Mouse (Mus musculus): ENCODE measurements around the gene Vhl.

The Vhl gene

DNA sequence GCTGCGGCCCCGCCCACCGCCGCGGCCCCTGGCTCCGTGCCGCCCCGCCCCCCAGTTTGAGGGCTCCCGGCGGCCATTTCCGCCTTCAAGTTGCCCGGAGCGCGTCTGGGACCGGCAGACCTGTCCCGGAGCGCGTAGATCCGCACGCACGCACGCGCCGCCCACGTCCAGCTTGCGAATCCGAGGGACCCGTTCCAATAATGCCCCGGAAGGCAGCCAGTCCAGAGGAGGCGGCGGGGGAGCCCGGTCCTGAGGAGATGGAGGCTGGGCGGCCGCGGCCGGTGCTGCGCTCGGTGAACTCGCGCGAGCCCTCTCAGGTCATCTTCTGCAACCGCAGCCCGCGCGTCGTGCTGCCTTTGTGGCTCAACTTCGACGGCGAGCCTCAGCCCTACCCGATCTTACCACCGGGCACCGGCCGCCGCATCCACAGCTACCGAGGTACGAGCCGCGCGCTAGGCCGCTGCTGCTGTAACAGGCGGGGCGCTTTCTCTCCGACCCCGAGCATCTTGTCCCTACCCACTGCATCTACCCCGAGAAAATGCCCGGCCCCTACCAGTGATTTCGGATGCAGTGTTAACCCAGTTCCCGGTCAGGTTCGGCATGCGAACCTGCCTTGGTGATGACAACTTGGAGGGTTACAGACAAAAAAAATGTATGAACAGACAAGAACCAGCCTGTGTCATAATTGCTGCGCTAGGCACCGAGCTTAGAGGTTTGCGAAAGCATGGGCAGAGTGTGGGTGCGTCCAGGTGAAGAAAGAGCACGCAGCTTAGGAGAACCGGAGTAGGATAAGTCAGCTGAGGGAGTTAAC lies at the start of gene Vhl:
TSS of gene Vhl (plus strand) at position 19 of the 811 bp plus-strand sequence.
- peak; percentile 82 for DNase-seq

DNA sequence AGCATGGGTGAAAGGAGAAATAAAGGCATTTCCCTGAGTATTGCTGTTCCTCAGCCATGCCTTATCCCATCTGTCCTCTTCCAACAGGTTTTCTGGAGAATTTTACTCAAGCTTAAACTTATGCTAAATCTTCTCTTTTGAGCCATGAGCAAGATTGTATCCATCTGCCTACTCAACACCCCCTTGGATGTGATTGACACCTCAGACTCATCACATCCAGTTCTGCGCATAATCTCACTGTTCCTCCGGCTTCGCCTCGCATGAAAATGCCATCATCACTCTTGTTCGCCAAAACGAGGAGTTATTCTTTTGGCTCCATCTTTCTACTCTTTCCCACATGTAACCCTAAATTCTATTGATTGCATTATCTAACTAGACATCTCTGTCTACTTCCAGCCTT lies 47.7 kb upstream of the Vhl start:
- DNase-seq: no peak

DNA sequence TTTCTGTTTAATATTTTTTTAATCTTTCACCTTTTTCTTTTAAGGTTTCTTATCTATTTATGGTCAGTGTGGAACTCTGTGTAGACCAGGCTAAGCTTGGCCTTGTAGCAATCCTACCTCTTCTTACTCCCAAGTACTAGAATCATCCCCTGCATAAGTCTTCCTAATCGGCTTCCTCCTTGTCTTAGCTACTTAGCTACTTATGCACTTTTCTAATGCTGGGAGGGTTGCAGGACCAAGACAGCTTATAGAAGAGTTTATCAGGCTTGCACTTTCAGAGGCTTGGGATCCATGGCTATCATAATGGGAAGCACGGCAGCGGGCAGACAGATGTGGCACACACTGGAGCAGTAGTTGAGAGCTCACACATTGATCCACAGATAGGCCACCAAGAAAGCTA lies 44.5 kb upstream of the Vhl start:
- DNase-seq: no peak

DNA sequence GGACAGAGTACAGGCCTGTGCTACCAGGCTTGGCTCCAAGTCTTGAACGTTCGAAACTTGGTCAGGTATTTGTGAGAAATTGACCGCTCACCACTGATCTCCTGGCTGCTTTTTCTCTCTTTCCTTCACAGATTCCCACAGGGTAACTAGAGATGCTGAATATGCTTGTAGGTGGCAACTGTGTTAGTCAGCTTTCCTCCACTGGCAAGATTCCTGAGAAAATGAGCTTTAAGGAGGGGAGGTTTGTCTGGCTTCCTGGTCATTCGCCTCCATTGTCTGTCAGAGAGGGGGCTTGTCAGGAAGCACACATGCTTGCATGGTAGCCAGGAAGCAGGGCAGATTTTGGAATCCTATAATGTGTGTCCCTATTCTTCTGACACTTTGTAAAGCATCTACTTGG lies 40.7 kb upstream of the Vhl start:
- no peak for DNase-seq

DNA sequence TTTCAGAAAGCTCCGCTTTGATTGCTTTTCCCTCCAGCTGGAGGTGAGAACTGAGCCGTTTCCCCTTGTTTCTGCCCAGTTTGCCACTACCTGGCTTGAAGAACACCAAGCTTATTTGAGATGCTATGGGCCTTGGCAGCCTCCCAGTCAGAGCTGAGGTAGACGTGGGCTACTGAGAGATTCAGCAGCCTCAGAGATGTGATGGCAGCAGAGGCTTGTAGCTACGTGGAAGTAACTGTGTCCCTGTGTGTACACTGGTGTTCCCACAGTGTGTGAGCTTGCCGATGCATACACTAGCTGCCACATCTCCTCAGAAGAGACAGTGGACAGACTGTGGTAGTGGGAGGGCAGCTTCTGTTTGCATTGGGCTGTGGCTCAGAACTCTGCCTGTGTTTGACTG lies 38.7 kb upstream of the Vhl start:
- DNase-seq: no peak

DNA sequence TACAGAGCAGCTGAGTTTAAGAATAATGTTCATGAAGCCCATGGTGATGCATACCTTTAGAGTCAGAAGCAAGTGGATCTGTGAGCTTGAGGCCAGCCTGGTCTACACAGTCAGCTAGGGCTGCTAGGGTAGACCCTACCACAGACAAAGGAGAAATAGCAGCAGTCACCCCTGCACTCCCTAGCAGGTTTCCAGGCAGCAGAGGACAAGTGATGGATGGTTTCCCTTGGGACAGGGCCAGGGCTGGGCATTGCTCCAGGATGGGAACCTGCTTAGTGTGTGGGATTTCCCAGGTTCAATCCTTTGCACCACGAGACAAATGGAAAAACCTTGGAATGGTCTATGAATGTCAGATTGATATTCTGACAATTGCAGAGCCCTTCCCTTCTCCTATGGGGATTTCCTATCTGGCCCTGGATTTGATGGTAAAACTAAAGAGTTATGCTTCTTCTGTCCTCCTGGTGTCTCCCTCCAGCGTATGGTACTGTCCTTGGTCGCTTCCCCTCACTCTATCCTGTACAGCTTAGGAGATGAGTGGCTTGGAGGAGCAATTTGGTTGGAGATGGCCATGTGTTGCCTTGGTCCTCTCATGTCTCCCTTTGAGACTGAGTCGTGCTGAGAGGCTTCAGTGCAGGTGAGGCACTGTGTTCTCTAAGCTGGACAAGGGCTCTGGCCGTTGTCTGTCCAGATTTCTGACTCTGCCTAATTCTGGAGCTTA lies 37.1 kb upstream of the Vhl start:
- no peak for DNase-seq

DNA sequence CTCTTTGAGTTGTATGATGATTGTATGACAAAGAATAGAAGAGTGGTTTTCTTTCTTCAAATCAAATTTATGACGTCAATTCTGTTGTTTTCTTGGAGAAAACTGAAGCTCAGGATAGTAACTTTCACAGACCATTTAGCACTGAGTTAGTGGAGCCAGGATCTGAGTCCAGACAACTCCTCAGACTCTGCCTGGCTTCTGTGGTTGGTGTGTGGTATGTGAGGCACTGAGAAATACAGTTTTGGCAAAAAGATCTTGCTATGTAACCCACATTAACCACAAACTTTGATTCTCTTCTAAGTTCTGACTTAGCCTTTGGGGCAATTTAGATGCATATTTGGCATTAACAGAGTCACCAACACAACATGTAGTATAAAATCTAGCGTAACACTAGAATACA lies 31.1 kb upstream of the Vhl start:
- DNase-seq: no peak

DNA sequence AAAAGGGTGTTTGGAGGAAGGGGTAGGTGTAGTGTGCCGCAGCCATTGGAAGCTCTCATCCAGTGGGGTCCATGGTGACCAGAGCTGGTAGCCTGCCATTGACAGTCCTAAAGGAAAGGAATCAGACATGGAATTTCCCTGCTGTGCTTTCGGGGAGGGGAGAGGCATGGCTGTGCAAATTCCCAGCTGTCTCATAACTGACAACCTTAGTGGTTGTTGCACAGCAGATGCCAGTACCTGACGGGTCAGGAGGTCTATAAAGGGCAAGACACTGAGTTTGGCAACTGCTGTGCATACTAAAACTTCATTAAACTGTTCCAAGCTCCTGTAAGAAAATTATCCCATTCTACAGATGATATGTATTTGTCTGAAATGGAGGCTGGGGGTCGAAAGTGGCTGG lies 25.8 kb upstream of the Vhl start:
- no peak for DNase-seq

DNA sequence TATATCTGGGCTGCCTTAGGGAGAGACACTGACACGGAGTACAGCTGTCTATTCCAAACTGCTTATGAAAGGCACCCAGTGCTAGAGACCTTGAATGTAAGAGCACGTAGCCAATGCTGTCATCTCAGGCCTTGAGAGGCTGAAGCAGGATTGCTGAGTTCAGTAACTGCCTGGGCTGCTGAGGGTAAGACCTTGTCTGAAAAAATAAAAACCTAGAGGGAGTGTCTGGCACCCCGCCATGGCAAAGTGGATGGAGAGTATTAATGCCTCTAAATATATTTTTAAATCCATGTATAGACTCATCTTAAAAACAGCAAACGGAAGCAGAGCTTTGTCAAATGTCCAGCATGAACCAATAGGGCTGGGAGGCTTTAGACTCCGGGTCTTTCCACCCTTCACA lies 23.9 kb upstream of the Vhl start:
- peak; percentile 22 for DNase-seq

DNA sequence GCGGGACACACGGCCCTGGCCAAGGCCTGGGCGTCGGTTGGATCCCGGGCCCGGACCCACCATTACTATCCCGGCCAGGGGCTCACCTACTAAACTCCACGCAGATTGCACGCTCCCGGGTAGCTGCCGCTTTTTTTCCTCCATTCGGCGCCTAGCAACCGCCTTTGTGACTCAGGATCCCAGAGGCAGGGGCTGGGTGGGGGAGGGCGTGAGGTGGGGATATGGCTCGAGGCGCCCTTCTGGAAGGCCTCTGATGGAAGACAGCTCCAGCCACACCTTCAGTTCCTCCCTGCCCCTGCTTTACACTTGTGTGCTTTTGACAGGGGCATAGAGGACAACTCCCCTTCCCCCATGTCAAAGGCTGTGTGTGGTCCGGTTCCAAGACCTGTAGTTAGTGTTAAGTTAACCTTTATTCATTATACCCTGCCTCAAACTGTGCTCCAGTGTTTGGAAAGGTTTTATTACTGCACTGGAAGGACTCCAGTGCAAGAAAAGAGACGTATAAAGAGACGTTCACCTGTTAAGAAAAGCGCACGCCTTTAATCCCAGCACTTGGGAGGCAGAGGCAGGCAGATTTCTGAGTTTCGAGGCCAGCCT lies 23.1 kb upstream of the Vhl start, which contains the start of gene Fancd2os:
TSS of gene Fancd2os (minus strand) at position 173 of the 597 bp plus-strand sequence.
- DNase-seq: no peak

DNA sequence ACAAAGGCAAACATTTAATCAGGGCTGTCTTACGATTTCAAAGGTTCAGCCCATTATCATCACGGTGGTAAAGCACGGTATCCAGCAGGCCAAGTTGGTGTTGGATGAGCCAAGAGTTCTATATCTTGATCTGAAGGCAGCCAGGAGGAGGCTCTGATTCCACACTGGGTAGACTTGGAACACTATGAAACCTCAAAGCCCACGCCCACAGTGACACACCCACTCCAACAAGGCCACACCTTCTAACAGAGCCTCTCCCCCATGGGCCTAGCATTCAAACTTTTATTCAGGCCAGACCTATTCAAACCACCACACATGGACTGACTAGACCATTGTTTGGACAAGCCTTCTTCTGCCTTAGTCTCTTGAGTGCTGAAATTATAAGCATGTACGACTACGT lies 20.9 kb upstream of the Vhl start:
- DNase-seq: no peak

DNA sequence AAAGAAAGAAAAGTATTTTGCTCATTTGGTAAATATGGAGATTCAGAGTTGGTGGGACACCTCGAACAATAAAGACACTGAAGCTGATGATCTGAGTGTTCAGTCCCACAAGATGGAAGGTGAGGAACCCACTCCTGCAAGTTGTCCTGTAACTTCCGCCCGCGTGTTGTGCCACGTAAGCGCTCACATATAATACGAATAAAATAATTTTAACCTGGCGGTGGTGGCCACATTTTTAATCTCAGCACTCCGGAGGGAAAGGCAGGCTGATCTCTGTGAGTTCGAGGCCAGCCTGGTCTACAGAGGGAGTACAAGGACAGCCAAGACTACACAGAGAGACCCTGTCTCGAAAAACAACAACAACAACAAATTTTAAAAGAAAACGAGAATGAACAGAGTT lies 19.8 kb upstream of the Vhl start:
- no peak for DNase-seq

DNA sequence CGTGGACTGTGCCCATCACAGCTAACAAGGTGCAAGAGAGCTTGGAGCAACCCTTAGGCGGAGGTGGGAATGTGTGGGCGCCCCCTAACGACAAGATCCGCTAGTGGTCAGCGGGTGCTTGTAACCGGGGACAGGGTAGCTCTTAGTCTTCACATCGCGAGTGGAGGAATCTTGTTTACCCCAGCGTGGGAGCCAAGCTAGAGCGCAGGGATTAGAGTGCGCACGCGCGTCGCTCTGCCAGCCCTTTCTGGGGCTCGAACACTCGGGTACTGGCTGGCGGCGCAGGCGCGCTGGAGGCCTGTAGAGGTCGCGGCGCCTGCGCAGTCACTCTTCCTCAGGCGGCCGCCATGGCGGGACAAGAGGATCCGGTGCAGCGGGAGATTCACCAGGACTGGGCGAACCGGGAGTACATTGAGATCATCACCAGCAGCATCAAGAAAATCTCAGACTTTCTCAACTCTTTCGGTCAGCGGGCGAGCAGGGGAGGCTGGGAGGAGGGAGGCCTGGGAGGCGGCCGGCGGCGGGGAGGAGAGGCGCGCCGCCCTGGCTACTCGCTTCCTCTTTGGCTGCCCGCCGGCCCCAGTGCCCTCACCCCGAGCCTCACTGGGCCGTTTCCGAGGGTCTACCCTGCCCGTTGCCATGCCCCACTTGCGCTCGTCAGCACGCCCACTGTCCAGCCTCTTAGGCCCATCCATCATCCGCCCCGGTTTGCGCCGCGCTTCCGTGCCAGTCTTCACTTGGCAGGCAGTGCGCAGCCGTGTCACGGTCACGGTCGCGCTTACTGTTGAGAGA lies 19.1 kb upstream of the Vhl start, which contains the start of gene Brk1:
TSS of gene Brk1 (plus strand) at position 341 of the 792 bp plus-strand sequence.
- peak; percentile 94 for DNase-seq

DNA sequence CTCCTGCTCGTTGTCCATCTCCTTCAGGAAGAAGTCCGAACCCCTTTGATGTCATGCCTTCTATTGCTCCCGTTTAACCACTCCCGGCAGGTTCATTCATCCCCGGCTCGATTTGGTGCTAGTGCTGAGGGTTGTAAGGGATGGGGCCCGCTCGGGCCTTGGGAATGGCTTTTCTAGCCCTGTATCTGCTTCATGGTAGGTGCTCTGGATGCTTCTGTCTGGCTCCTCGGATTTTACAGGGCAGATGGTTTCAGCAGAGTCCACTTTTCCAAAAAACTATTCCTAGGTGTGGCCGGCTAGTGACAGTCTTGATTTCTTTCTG lies 18.6 kb upstream of the Vhl start:
- no peak for DNase-seq

DNA sequence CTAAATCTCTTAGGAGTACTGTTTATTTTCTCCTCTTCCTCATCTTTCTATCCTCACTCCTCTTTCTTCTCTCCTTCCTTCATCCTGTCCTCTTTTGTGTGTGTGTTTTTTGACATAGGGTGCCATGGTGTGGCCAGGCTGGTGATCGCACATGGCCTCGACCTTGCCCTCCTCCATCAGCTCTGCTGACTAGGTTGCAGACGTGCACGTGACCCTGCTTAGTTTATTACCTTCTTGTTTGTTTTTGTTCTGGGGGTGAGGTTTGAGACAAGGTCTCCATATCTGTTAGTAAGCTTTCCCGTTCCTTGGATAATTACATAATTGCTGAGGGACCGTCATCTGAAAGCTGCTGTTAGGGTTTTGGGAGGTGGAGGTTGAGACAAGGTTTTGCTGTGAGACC lies 14.9 kb upstream of the Vhl start:
- DNase-seq: no peak

DNA sequence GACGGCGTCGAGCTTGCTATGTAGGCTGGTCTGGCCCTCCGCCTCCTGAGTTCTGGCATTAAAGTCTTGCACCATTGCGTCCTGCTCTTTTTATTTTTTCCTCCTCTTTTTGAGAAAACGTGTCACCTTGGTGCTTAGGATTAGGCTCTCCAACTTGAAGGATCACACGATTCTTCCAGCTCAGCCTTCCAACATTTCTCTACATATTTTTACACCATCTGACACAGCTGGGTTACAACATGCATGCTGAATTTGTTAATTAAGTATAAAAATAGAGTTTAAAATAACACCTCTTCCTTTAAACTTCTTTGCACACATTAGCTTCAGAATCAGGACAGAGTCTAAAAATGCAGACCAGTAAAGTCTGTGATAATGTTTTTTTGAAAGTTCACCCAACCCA lies 14.5 kb upstream of the Vhl start:
- no peak for DNase-seq

DNA sequence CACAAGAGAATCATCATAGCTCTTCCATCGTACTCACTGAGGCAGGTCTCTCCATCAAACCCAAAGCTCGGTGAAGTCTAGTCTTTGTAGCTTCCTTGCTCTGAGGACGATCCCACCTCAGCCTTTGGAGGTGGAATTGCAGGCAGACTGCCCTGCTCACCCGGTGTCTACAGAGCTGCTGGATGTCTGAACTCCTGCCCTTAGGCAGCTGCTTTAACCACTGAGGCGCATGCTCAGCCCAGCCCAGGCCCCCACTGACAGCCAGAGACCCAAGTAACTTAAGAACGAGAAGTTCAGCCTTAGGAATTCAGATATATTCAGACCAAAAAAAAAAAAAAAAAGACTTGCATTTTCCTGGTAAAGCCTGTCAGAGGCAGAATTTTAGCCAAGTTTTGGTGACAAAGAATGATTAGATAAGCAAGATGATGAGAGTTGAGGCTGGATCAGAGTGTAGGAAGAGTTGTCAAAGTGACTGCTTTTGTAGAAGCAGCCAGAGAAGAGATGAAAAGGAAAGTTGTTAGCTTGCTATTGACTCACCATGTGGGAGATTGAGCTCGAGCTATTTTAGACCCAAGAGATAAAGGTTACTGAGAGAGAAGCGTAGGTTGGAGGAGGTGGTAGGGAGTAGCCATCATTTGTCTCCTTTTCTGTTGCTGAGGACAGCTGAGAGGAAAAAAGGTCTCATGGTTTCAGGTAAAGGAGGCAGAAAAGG lies 11.3 kb upstream of the Vhl start:
- DNase-seq: no peak

DNA sequence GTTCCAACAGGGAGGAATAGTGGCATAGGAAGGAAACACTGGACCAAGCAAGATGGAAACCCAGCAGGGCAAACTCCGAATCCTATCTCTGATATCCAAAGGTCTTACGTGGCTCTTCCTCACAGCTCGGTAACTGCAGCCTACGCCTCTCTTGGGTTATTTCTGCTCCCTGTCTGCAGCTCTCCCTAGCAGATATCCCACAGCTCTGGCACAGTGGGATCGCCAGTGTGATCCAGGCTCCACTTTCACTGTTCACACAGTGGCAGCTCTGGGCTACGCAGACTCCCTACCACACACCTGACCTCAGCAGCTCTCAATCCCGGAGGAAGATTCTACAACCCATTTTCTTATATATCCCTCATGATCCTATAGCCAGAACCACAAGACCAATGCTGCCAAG lies 9.6 kb upstream of the Vhl start:
- no peak for DNase-seq

DNA sequence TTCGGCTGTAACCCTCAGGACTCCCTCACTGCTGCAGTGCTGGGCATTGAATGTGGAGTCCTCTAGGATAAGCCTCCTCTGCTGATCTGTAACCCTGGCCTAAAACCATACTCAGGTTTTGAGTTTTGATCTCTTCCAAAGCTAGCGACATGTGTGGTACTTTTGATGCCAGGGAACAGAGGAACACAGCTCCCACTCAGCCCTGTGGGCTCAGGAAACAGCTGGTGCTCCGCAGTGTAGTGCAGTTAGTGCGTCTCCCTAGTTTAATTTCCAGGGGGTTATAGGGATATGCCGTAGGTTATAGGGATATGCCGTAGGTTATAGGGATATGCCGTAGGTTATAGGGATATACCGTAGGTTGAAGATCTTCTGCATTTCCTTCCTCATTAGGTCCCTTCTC lies 8.8 kb upstream of the Vhl start:
- no peak for DNase-seq

DNA sequence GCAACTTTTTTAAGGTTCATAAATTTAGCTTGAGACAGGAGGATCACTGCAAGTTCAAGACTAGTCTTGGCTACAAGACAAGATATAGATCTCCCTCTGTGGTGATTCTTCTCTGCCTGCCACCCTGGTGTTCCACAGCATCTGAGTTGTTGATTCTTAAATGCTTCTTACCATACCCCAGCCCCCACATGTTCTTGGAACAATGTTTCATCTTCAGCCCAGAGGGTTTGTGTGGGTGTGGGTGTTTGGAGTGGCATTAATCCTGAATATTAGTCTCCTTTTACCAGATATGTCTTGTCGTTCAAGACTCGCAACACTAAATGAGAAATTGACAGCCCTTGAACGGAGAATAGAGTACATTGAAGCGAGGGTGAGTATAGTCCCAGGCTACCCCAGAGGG lies 8.3 kb upstream of the Vhl start:
- no peak for DNase-seq

DNA sequence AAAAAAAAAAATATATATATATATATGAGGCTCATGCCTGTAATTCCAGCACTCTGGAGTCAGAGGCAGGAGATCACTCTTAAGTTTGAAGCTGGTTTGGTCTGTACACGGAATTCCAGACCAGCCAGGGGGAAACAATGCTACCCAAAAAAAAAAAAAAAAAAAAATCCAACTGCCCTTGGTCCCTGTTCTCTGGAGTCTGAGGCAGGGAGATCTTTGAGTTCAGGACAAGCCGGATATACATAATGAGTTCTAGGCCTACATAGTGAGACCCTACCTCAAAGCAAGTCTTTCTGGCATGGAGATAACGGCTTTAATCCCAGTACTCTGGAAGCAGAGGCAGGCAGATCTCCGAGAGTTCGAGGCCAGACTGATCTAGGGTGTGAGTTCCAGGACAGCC lies 373 bp upstream of the Vhl start:
- no peak for DNase-seq

DNA sequence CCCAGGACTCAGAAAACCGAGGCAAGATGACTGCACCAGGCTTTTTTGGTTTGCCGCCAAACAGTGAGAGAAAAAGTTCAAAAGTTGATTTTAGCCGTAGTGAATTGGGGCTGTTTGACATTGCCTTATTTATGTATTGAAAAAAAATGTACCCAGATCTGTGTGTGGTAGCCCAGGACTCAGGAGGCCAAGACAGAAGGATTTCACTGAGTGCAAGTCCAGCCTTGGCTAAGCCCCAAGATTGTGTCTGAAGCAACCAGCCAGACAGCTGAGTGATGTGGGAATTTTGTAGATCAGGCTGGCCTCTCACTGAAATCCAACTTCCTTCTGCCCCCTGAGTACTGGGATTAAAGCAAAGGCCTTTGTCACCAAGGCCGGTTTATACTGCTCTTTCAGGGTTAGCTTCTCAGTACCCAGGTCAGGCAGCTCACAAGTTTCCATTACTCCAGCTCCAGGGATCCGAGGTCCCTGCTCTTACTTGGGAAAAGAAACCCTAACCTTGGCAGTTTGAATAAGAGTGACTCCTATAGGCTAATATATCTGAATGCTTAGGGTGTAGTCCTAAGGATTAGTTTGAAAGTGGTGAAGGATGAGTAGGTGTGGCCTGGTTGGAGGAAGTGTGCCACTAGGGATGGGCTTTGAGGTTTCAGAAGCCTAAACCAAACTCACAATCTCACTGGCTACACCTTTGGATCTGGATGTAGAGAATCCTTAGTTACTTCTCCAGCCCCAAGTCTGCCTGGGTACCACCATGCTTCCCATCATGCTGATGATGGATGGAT lies 1.4 kb downstream of the Vhl start:
- peak; percentile 8 for DNase-seq

Data from right cerebral cortex, postnatal 4 days (tissue).